19 mouse cellular contexts compared by ENCODE assay signal in genomic region chr6:34194981-34195380, GRCm38 (mm10). TPM values are rescaled to one million over a fixed set of nuclear protein-coding genes. Genes with fewer than 3 reads are reported as not detected.
DNase-seq lines count a peak whose midpoint lies in the region; ATAC-seq and TF ChIP-seq lines count a peak whose summit lies in the region.
"Had no signal": no experiment of that assay in that cellular context is flagged by ENCODE, and none has a peak within 500 bp of the region (broad histone marks: within the 10 kb centered on the region; RNA-seq: fewer than 3 reads in every experiment).

No protein-coding gene starts in this region.

- CTCF ChIA-PET in Patski (lab: Charles Lee), result interaction anchor here (0.9 to 3.4 kb wide), 9 partner anchors 9 to 150 kb away, joined by 3 to 22 read pairs (median 7); no protein-coding TSS in a partner anchor

- no peak for DNase-seq in layer of hippocampus, adult 2 months (ENCODE audit: low spot score in 2 of 2)
- DNase-seq in layer of hippocampus, postnatal 25 days (ENCODE audit: extremely low spot score in 1 of 2, low spot score in 1 of 2), result no peak
- DNase-seq in testis, postnatal 10 days (ENCODE audit: low spot score), result no peak
- no peak for DNase-seq in Patski (ENCODE audit: low read depth, low spot score)
- no peak for DNase-seq in stomach, postnatal 0 days (ENCODE audit: low spot score)
- DNase-seq: adrenal gland, adult 8-10 months; cerebellum, adult 9-10 months; embryo, embryonic 11 days; gastrocnemius, postnatal 10 days; heart, postnatal 14 days; kidney, adult 9 months; right cerebral cortex, adult 18-20 months; thymus, adult 2 months had no signal

- no peak overlapping the region for H3K4me2 ChIP-seq in stomach, postnatal 0 days (replicated peaks; ENCODE audit: low read depth)
- H3K4me2 ChIP-seq: hindbrain, embryonic 15.5 days; lung, embryonic 15.5 days had no signal

- in situ Hi-C loops in Patski (cut with MboI; ENCODE audit: low pct_unique_long_range_greater_than_20kb), result loop anchor here (5.0 to 10.0 kb wide), 2 partner anchors 82 to 260 kb away; no protein-coding TSS in a partner anchor

- no peak overlapping the region for H3K4me3 ChIP-seq in layer of hippocampus, adult 2 months
- peak overlapping the region; percentile 40; the same call in 1 of the 2 replicates for H3K4me3 ChIP-seq in testis, adult 2 months (ENCODE audit: control insufficient read depth, low read depth, low read length)
- H3K4me3 ChIP-seq in stomach, postnatal 0 days (ENCODE audit: low read depth, low read length), result no peak overlapping the region
- H3K4me3 ChIP-seq: hindbrain, embryonic 15.5 days; lung, embryonic 15.5 days; megakaryocyte, embryonic 14.5 days had no signal

- H3K27me3 ChIP-seq in testis, adult 2 months (ENCODE audit: control insufficient read depth, insufficient read depth, low read length), result no peaks in the 10 kb centered on the region
- no peaks in the 10 kb centered on the region for H3K27me3 ChIP-seq in Patski
- no peaks in the 10 kb centered on the region for H3K27me3 ChIP-seq in stomach, postnatal 0 days (ENCODE audit: control insufficient read depth, insufficient read depth, low read length)
- H3K27me3 ChIP-seq: hindbrain, embryonic 15.5 days; lung, embryonic 15.5 days had no signal

- H3K9ac ChIP-seq in stomach, postnatal 0 days (ENCODE audit: low read length), result no peak overlapping the region
- H3K9ac ChIP-seq: hindbrain, embryonic 15.5 days; lung, embryonic 15.5 days had no signal

- H3K4me1 ChIP-seq in testis, adult 2 months (ENCODE audit: control insufficient read depth, insufficient read depth, low read length), result peaks cover 5% of the 10 kb centered on the region; the same call in 1 of the 2 replicates
- H3K4me1 ChIP-seq in stomach, postnatal 0 days (replicated peaks; ENCODE audit: control insufficient read depth, insufficient read depth), result no peaks in the 10 kb centered on the region
- H3K4me1 ChIP-seq: hindbrain, embryonic 15.5 days; lung, embryonic 15.5 days had no signal

- POLR2A ChIA-PET in Patski (lab: Charles Lee), result interaction anchor here (0.7 kb wide), 1 partner anchor 1373 kb away, joined by 3 read pairs; no protein-coding TSS in a partner anchor

- no peak for TF ChIP-seq POLR2A in testis, adult 2 months (IDR thresholded peaks at IDR 0.05; ENCODE audit: control insufficient read depth, low read depth, low read length)

- H3K27ac ChIP-seq in layer of hippocampus, adult 2 months, result no peak overlapping the region
- H3K27ac ChIP-seq in testis, adult 2 months (ENCODE audit: control insufficient read depth, insufficient read depth, low read depth, low read length), result no peak overlapping the region
- H3K27ac ChIP-seq in stomach, postnatal 0 days (replicated peaks), result no peak overlapping the region
- H3K27ac ChIP-seq: hindbrain, embryonic 15.5 days; lung, embryonic 15.5 days had no signal

- no peak for ATAC-seq in Patski
- ATAC-seq in stomach, postnatal 0 days (ENCODE audit: low FRiP score, low TSS enrichment), result no peak
- ATAC-seq in megakaryocyte-erythroid progenitor cell, adult 5-6 weeks (replicated peaks; ENCODE audit: low FRiP score, low TSS enrichment, poor library complexity, severe bottlenecking), result no peak
- ATAC-seq: forebrain, embryonic 14.5 days had no signal

- H3K36me3 ChIP-seq in testis, adult 2 months (ENCODE audit: control insufficient read depth, insufficient read depth, low read length), result no peaks in the 10 kb centered on the region
- H3K36me3 ChIP-seq in stomach, postnatal 0 days (ENCODE audit: control insufficient read depth, insufficient read depth, low read length), result no peaks in the 10 kb centered on the region
- H3K36me3 ChIP-seq: hindbrain, embryonic 15.5 days; lung, embryonic 15.5 days had no signal

- no peaks in the 10 kb centered on the region for H3K9me3 ChIP-seq in stomach, postnatal 0 days (ENCODE audit: control insufficient read depth, low read length)
- H3K9me3 ChIP-seq: hindbrain, embryonic 15.5 days; lung, embryonic 15.5 days had no signal

- TF ChIP-seq CTCF in layer of hippocampus, adult 2 months (conservative IDR thresholded peaks at IDR 0.05), result peak; percentile 63
- TF ChIP-seq CTCF in testis, adult 2 months (IDR thresholded peaks at IDR 0.05; ENCODE audit: control insufficient read depth, insufficient read depth, insufficient replicate concordance, low read depth, low read length), result no peak
- peak; percentile 69 for TF ChIP-seq CTCF in Patski (IDR thresholded peaks at IDR 0.05)
- TF ChIP-seq CTCF in stomach, postnatal 0 days (IDR thresholded peaks at IDR 0.05; ENCODE audit: low read depth), result peak; percentile 42

- WGBS in stomach, postnatal 0 days, result 88% methylated on average over 1 of the region's 1 CpGs

- no peak for TF ChIP-seq EP300 in stomach, postnatal 0 days (optimal IDR thresholded peaks at IDR 0.05)

RNA-seq across cellular contexts. Expression of gene Slc35b4, which starts 18.1 kb away (rescaled TPM):
- 10 to 100 TPM; 56.9 to 60.9 TPM for total RNA-seq in layer of hippocampus, adult 2 months (2021)
- 10 to 100 TPM; 55.2 to 58.2 TPM for total RNA-seq in layer of hippocampus, postnatal 25 days (2021)
- polyA plus RNA-seq in testis, adult 2 months (2012; rRNA removed), result 21.7 and 24.5 TPM in 2 replicates
- 94.3 TPM for polyA plus RNA-seq in Patski (2021)
- polyA plus RNA-seq in stomach, postnatal 0 days (2015; fragmentation: Nextera tagmentation; extraction: Ambion mirVana), result 17.2 and 18.7 TPM in 2 replicates
- total RNA-seq in megakaryocyte-erythroid progenitor cell, adult 5-6 weeks (2014; fragmentation: Nextera tagmentation), result 11.5 and 15.7 TPM in 2 replicates
- 10.3 and 17.4 TPM in 2 replicates for total RNA-seq in megakaryocyte-erythroid progenitor cell, adult 5-6 weeks (2017)
